Mouse (Mus musculus) stomach, postnatal 0 days (tissue): Measurements from ENCODE around the gene Ier5. TPM values are rescaled to one million over a fixed set of nuclear protein-coding genes. Genes with fewer than 3 reads are reported as not detected.
A peak's percentile ranks its signal among the peaks of the same experiment; 100 is the strongest.

ENCODE experiments used
- ATAC-seq: fragments of 200-750 bp; cut with Nextera tagmentation; 2 replicates; pipeline ENCODE4 v1.8.0; 2017; ENCODE audit not compliant: low FRiP score, low TSS enrichment
- DNase-seq: peaks from one replicate; pipeline ENCODE4 v3.0.0-alpha.2; 2016; ENCODE audit warnings: low spot score
- H3K27ac ChIP-seq: fragments of 300-500 bp; sonication (generic); replicated peaks from 2 replicates; pipeline ENCODE4 v1.5.1; 2014; ENCODE audit warnings: mild to moderate bottlenecking, control low read depth
- H3K27me3 ChIP-seq: fragments of 300-500 bp; sonication (generic); 2 replicates; pipeline ENCODE4 v1.6.1; 2014; ENCODE audit warnings: low read length; ENCODE audit not compliant: control insufficient read depth, insufficient read depth
- H3K36me3 ChIP-seq: fragments of 300-500 bp; sonication (generic); 2 replicates; pipeline ENCODE4 v1.6.1; 2014; ENCODE audit warnings: low read length, mixed read lengths; ENCODE audit not compliant: control insufficient read depth, insufficient read depth
- H3K4me1 ChIP-seq: fragments of 300-500 bp; sonication (generic); replicated peaks from 2 replicates; pipeline ENCODE4 v1.6.1; 2014; ENCODE audit warnings: antibody characterized with exemption; ENCODE audit not compliant: control insufficient read depth, insufficient read depth
- H3K4me2 ChIP-seq: fragments of 300-500 bp; sonication (generic); replicated peaks from 2 replicates; pipeline ENCODE4 v1.6.1; 2014; ENCODE audit warnings: low read depth, mild to moderate bottlenecking, control low read depth, moderate library complexity
- H3K4me3 ChIP-seq: fragments of 300-500 bp; sonication (generic); 2 replicates; pipeline ENCODE4 v1.5.1; 2014; ENCODE audit warnings: low read depth, low read length, control low read depth
- H3K9ac ChIP-seq: fragments of 300-500 bp; sonication (generic); 2 replicates; pipeline ENCODE4 v1.6.1; 2014; ENCODE audit warnings: mild to moderate bottlenecking, low read length, control low read depth, mixed read lengths
- H3K9me3 ChIP-seq: fragments of 300-500 bp; sonication (generic); 2 replicates; pipeline ENCODE4 v1.6.1; 2016; ENCODE audit warnings: low read length; ENCODE audit not compliant: control insufficient read depth
- CTCF ChIP-seq: IDR thresholded peaks from 2 replicates; pipeline ENCODE4 v1.5.1; 2016; ENCODE audit warnings: antibody characterized with exemption, low read depth, mild to moderate bottlenecking, moderate library complexity
- EP300 ChIP-seq: optimal IDR thresholded peaks from 2 replicates; pipeline ENCODE3; 2016; ENCODE audit warnings: antibody characterized with exemption
- WGBS: fragments of 180-500 bp; shearing (Covaris S2); extraction: QIAGEN DNeasy Blood & Tissue Kit; methylation state at CpG from one replicate; pipeline ENCODE4 v1.1.7; 2014; 5-methylcytosine and 5-hydroxymethylcytosine counted together
- polyA plus RNA-seq: library from polyadenylated mRNA; unstranded; fragments of >200 nt; fragmentation: Nextera tagmentation; extraction: Ambion mirVana; gene quantifications from 2 replicates; pipeline ENCODE4 v1.2.1, GENCODE M21; 2015

Gene Ier5
- polyA plus RNA-seq, 1 experiment from 2014 or later = 7.3 TPM

- Histone ChIP-seq H3K9ac (no peak overlapping the region), H3K27ac (no peak overlapping the region), H3K9me3 (no peaks in the 10 kb centered on the region), H3K27me3 (no peaks in the 10 kb centered on the region), H3K4me3 (no peak overlapping the region), H3K36me3 (no peaks in the 10 kb centered on the region), H3K4me1 (no peaks in the 10 kb centered on the region), H3K4me2 (no peak overlapping the region)
- WGBS = 16% methylated on average over 3 of the region's 3 CpGs
- TF ChIP-seq EP300 (no peak), CTCF (no peak)
- no peak for ATAC-seq
- no peak for DNase-seq
These were observed 14.5 kb upstream of the Ier5 start for GRCm38 (mm10) chr1:155113946-155114345.

- Histone ChIP-seq H3K4me1 (no peaks in the 10 kb centered on the region; the same call in 1 of the 2 replicates), H3K4me2 (no peak overlapping the region), H3K27me3 (no peaks in the 10 kb centered on the region), H3K27ac (no peak overlapping the region), H3K4me3 (no peak overlapping the region), H3K36me3 (no peaks in the 10 kb centered on the region), H3K9ac (no peak overlapping the region), H3K9me3 (no peaks in the 10 kb centered on the region)
- TF ChIP-seq EP300 (no peak), CTCF (no peak)
- DNase-seq (no peak), ATAC-seq (no peak)
- WGBS = 89% methylated on average over 1 of the region's 1 CpGs
These were observed 13.4 kb upstream of the Ier5 start for GRCm38 (mm10) chr1:155112875-155113274.

GRCm38 (mm10) chr1:155112118-155112517, 12.7 kb upstream of the Ier5 start:
- Histone ChIP-seq H3K9ac (no peak overlapping the region), H3K9me3 (no peaks in the 10 kb centered on the region), H3K4me3 (no peak overlapping the region), H3K36me3 (no peaks in the 10 kb centered on the region), H3K4me2 (no peak overlapping the region), H3K4me1 (no peaks in the 10 kb centered on the region; the same call in 1 of the 2 replicates), H3K27ac (no peak overlapping the region), H3K27me3 (no peaks in the 10 kb centered on the region)
- TF ChIP-seq CTCF = no peak
- no peak for TF ChIP-seq EP300
- 60% methylated on average over 4 of the region's 4 CpGs for WGBS
- ATAC-seq (no peak), DNase-seq (no peak)

GRCm38 (mm10) chr1:155111491-155111890, 12.1 kb upstream of the Ier5 start:
- WGBS = 65% methylated on average over 6 of the region's 6 CpGs
- TF ChIP-seq EP300 = no peak
- TF ChIP-seq CTCF = no peak
- Histone ChIP-seq H3K9ac (no peak overlapping the region), H3K9me3 (no peaks in the 10 kb centered on the region), H3K4me2 (no peak overlapping the region), H3K4me1 (no peaks in the 10 kb centered on the region; the same call in 1 of the 2 replicates), H3K27ac (no peak overlapping the region), H3K36me3 (no peaks in the 10 kb centered on the region), H3K27me3 (no peaks in the 10 kb centered on the region), H3K4me3 (no peak overlapping the region)
- no peak for DNase-seq
- no peak for ATAC-seq

GRCm38 (mm10) chr1:155109387-155110350, 10.2 kb upstream of the Ier5 start:
- Histone ChIP-seq H3K4me2 (peak overlapping the region; percentile 21; the same call in 1 of the 2 replicates), H3K9me3 (no peaks in the 10 kb centered on the region), H3K27me3 (no peaks in the 10 kb centered on the region), H3K27ac (peak overlapping the region; percentile 75), H3K4me1 (no peaks in the 10 kb centered on the region; the same call in 1 of the 2 replicates), H3K9ac (peak overlapping the region; percentile 41; the same call in 1 of the 2 replicates), H3K36me3 (no peaks in the 10 kb centered on the region), H3K4me3 (no peak overlapping the region)
- TF ChIP-seq CTCF (no peak), EP300 (no peak)
- ATAC-seq = no peak
- DNase-seq = no peak
- 21% methylated on average over 18 of the region's 18 CpGs for WGBS

- no peaks in the 10 kb centered on the region; the same call in 1 of the 2 replicates for H3K4me1 ChIP-seq
- no peak overlapping the region for H3K4me3 ChIP-seq
- TF ChIP-seq CTCF = no peak
- no peak for TF ChIP-seq EP300
- no peaks in the 10 kb centered on the region for H3K27me3 ChIP-seq
- no peak overlapping the region for H3K27ac ChIP-seq
- ATAC-seq = peak; percentile 75
- H3K9me3 ChIP-seq = no peaks in the 10 kb centered on the region
- peak; percentile 35 for DNase-seq
- H3K36me3 ChIP-seq = no peaks in the 10 kb centered on the region
- no peak overlapping the region for H3K9ac ChIP-seq
- 31% methylated on average over 4 of the region's 4 CpGs for WGBS
- no peak overlapping the region for H3K4me2 ChIP-seq
These were observed 9.0 kb upstream of the Ier5 start for GRCm38 (mm10) chr1:155108412-155108811.
